Mouse (Mus musculus) thymus, adult 18-20 months (tissue): Measurements from ENCODE around the gene Adgrl3.

Source experiments
- DNase-seq, 2 experiments: peaks; one replicate each; pipeline ENCODE4 v3.0.0; 2022; ENCODE audit warnings: mixed read lengths in 2 of 2

The Adgrl3 gene

DNA sequence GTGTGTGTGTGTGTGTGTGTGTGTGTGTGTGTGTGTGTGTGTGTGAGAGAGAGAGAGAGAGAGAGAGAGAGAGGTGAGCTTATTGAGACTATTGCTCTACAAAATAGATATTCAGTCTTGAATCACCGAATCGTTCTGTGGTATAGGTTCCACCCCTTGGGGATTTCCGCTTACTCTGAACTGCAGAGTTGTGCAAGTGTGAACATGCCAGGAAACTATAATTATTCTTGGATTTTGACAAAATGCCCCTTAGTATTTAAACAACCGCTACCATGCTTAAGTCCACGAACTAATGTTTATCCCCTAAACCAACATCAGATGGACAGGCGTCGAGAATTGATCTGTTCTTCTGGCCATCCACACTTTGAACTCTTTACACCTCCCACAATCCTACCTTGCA is 57.1 kb downstream of the Adgrl3 start:
- DNase-seq: no peak

DNA sequence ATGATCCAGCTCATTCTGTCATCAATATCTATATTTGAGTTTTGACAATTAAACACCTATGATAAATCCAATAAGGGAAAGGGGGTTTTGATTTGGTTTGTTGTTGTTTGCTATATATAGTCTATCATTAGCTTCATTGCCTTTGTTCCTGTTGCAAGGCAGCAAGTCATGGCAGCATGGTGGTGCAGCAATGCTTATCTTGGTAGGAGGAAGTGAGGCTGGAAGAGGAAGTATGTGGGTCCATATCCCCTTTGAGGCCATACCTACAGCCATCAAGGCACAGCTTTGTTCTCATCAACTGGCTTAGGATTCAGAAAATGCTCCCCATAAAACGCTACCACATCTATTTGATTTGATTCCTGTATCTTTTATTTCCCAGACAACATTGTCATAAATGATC is 58.1 kb downstream of the Adgrl3 start:
- DNase-seq: no peak

DNA sequence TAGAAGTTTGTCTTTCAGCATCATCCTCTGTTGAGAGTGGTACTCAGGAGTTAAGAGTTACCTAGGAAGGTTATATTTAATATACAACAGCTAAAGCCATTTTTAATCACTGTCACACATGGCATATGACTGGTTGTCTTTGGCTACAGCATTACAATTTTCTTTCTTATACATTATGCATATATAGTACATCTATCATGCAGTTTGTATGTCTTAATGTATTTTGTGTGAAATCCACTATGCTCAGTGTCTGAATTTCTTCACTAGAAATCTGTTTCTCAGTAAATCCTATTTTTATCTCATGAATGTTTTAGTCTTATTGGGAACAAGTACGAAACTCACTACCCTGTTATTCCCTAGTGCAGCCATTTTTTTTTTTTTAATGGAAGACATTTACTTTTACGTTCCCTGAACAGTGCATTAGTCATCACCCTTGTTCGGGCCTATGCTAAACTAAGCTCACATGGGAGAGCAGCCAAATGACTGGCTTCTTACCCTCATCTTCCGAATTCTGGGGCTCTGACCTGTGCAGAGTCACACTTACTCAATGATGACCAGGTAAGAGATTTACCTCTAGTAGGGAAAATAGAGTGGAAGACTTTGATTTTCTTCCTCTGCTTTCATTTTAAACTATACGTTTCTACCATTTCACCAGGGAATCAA is 63.9 kb downstream of the Adgrl3 start:
- DNase-seq: no peak

DNA sequence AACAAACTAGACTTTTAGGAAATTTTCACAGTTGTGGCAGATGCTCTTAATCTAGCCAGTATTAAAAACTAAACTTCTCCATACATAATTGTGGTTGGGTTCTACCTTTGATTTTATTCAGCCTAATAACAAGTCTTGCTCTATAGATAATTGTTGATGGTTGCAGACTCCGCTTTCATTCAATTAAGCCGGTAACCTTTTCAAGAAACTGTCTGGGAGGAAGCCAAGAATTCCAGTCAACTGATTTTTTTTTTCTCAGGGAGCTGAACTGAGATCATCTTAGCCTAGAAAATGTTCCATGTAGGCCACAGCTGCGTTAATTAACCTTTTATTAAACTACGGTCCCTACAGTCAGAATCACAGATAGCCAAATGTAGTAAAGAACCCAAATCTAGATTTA is 65.2 kb downstream of the Adgrl3 start:
- no peak for DNase-seq

- no peak for DNase-seq
These were observed 68.7 kb downstream of the Adgrl3 start for GRCm38 (mm10) chr5:81088667-81089066.

DNA sequence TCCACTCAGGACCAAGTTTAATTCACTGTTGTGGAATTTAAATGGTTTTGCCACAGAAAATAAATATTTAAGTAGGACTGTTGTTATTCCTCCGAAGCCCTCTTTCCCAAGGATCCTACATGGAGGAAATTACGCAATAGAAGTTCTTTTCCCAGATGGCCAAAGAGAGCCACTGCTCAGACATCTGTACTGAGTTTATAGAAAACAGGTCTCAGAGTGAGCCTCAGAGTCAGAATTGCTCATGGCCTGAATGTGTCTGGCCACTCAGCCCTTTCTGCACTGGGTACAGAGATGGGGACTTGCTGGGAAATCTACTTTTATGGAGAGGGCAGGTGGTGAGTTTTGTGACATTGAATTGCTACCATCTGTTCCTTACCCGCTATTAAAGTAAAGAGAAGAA is 74.7 kb downstream of the Adgrl3 start:
- DNase-seq: no peak

GRCm38 (mm10) chr5:81097131-81097530 is 77.2 kb downstream of the Adgrl3 start:
- DNase-seq: no peak

DNA sequence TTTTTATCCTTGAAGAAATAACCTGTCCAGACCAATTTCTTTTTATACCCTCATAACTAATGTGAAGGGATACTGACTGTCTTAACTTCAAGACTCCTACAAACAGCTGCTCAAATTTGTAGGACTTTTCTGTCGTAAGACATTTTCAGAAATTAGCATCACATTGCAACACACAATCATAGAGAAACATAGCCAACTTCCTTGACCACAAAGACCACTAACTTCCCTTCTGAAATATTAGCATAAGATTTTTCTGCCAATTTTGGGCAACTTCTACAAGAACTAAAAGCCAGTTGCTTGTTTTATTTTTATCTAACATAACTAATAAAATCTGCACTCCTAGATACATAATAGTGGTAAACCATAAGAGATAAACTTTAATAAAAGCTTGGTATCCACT is 87.5 kb downstream of the Adgrl3 start:
- DNase-seq: no peak

DNA sequence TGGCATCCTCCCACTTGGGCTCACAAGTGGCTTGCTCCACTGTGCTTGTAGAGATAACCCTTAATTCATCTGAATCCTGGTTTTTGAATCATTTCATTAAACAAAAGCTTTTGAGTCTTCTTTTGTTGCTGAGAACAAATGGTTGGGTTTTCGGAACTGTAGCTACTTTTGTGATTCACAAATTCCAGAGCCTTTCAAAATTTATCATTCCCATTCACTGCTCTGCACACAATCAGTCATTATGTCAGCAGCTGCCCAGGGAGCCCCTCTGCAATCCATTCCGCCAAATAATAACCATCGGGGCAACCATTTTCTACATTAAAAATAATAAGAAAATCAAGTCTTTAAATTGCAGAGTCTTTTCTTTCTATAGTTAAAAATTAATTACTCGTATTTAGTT is 104.5 kb downstream of the Adgrl3 start:
- no peak for DNase-seq

DNA sequence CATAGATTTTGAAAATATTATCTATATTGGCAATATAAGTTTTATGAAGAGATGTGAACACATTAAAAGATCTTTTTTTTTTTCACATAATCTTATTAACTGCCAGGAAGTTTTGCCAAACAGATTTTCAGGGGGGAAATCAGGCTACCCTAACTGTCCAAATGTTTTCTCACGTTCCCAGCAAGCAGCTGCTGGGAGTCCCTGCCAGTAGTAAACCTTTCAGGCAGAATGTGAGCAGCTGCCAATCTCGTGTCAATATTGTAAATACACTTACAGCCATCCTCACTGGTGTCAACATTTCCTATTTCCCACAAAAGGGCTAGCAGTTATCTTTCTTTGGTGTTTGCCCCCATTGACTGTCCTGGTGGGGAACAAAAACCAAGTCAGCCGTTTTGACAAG is 107.7 kb downstream of the Adgrl3 start:
- no peak for DNase-seq

DNA sequence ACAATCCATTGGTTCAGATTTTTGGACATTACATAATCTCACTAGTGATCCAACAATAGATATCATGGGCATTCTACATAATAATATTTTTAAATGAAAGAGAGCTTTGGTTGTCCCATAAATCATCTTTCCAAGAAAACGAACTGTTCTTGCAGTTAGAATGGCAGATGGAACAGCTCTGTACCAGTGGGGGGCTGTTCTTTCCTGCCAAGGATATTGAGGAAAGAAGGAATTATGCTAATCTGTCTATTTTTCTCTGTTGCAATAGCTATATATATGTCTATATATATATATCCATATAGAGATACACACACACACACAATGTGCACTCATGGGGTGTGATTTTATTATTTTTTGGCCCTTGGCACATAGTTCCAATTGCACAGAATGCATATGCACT is 116.5 kb downstream of the Adgrl3 start:
- no peak for DNase-seq

DNA sequence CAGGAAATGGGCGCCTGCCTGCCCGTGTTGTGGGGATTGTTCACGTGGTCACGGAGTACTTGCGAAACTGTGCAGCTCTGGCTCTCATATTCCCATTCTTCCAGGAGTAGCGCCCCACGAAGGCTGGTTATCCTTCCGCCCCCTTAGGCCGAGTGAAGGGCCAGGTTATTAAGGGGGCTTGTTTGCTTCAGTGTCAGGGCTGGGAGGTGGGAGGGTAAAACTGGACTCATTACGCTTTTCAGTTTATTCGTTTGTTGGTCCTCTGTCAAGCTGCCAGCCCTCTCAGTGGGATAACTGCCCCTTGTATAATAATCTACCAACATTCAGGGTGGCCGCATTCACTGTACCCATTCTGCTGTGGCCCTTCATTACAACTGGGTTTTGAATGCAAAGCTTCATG is 135.9 kb downstream of the Adgrl3 start:
- no peak for DNase-seq

DNA sequence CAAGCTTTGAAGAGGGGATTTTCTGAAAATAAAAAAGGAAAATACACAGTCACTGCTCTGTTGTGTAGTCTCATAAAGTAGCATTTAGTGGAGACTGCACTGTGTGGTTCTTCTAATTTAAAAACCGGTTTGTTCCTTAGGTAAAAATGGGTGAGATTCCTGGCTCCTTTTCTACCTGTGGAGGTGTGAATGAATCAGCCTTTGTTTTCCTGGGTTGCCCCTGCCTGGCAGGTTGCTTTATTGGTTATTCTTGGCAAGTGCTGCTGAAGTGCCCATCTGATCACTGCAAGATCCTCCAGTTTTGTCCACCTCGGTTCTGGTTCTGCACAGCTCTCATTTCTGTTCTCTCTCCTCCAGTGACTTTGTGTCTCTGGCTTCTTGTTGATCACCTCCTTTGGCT is 136.3 kb downstream of the Adgrl3 start:
- DNase-seq: no peak

GRCm38 (mm10) chr5:81156796-81157195 is 136.9 kb downstream of the Adgrl3 start:
- DNase-seq: no peak

GRCm38 (mm10) chr5:81159013-81159412 is 139.1 kb downstream of the Adgrl3 start:
- DNase-seq: no peak

GRCm38 (mm10) chr5:81160431-81160830 is 140.5 kb downstream of the Adgrl3 start:
- no peak for DNase-seq

DNA sequence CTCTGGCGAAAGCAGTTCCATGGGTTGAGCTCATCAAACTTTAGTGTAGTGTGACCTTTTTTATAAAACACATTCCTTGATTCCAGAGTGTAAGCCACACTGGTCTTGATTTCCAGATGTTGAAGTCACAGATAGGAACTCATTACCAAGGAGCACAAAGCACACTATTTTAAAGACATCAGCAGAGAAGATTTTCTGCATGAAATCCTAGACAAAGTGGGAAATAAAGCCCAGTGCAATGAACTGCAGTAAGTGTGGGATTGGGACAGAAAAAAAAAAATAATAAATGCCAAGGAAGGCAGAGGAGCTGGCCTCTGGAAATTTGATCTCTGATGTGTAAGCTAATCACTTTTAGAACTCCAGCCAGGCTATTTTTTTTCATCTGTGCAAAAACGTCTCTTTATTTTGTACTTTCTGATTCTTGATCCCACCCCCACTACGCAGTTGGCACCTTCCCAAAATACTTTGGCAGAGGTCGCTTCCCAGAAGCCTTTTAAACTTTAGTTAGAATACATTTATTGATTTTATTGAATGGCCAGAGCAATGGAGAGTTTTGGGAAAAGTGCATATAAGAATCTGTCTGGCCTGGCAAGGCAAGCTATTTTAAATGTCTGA is 169.0 kb downstream of the Adgrl3 start:
- no peak for DNase-seq

DNA sequence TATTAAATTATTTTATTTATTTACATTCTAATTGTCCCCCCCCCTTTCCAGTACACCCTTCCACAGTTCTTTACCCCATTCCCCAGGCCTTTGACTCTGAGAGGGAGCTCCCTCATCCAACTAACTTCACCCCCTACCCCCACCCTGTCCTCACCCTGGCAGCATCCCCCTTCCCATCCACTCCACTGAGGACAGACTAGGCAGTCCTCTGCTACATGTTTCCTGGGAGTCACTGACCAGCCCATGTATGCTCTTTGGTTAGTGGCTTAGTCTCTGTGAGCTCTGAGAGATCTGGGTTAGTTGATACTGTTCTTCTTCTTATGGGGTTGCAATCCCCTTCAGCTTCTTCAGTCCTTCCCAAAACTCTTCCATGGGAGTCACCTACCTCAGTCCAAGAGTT is 180.4 kb downstream of the Adgrl3 start:
- DNase-seq: no peak

- DNase-seq: no peak
These were observed 181.9 kb downstream of the Adgrl3 start for GRCm38 (mm10) chr5:81201885-81202284.

DNA sequence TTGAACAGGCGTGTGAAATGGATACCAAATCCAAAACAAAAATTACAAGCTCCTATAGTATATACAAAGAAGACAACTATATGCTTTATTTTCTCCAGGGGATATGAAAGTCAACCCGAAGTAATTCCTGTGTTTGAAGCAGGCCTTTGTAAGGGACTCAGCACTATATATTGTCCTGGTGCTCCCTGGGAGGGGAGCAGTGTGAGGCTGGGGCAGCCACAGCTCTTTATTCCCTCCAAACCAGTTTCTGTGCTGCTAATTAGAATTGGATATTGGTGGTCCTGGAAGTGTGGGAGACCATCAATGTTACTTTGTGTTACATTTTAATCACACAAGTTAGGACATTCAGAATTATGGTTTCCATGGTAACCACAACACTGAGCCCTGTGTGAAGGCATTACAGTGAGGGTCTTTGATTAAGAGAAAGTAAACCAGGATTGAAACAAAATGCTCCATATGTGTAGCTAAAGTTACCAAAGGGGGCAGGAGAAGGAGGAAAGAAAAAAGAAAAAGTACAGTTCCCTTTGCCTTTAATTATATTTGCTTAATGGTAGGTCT is 198.6 kb downstream of the Adgrl3 start:
- DNase-seq: no peak

GRCm38 (mm10) chr5:81224465-81224864 is 204.5 kb downstream of the Adgrl3 start:
- DNase-seq: no peak

GRCm38 (mm10) chr5:81225486-81225885 is 205.5 kb downstream of the Adgrl3 start:
- DNase-seq: no peak

DNA sequence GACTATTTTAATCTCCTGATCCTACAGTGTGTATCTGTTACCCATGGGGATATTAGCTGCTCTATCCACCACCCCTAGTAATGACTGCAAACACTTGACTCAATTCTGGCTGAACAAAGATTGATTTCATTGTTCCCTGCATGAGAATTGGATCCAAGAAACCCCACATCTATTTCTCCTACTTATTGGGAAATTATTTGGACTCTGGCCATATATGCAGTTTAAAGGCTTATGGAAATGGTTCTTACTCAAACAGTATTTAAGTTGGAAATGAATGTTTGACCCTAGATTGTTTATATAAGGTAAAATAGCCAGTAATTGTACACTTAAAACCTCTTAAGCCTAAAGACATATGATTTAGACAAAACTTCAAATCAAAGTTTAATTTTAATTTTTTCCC is 207.3 kb downstream of the Adgrl3 start:
- DNase-seq: no peak

GRCm38 (mm10) chr5:81248724-81249123 is 228.8 kb downstream of the Adgrl3 start:
- no peak for DNase-seq

- DNase-seq: no peak
These were observed 236.2 kb downstream of the Adgrl3 start for GRCm38 (mm10) chr5:81256091-81256490.
